Mouse (Mus musculus) neural tube, embryonic 12.5 days (tissue): ENCODE results near the gene Psg16. TPM values are rescaled to one million over a fixed set of nuclear protein-coding genes. Genes with fewer than 3 reads are reported as not detected.
"Not testable (repeated sequence)": the region's sequence is repeated elsewhere in the genome, so short reads cannot be mapped to it uniquely, and the experiment has no call there.

Source experiments
- ATAC-seq: fragments of 200-750 bp; cut with Nextera tagmentation; 2 replicates; pipeline ENCODE4 v1.8.0; 2017; ENCODE audit warnings: low read depth, mild to moderate bottlenecking, moderate TSS enrichment, moderate library complexity; ENCODE audit not compliant: low FRiP score
- H3K27ac ChIP-seq: fragments of 300-500 bp; sonication (generic); 2 replicates; pipeline ENCODE4 v1.5.1; 2016
- H3K27me3 ChIP-seq: fragments of 300-500 bp; sonication (generic); replicated peaks from 2 replicates; pipeline ENCODE4 v1.6.1; 2016; ENCODE audit warnings: mild to moderate bottlenecking
- H3K36me3 ChIP-seq: fragments of 300-500 bp; sonication (generic); 2 replicates; pipeline ENCODE4 v1.6.1; 2016; ENCODE audit warnings: mild to moderate bottlenecking
- H3K4me1 ChIP-seq: fragments of 300-500 bp; sonication (generic); 2 replicates; pipeline ENCODE4 v1.6.1; 2016
- H3K4me2 ChIP-seq: fragments of 300-500 bp; sonication (generic); replicated peaks from 2 replicates; pipeline ENCODE4 v1.6.1; 2016; ENCODE audit warnings: mild to moderate bottlenecking
- H3K4me3 ChIP-seq: fragments of 300-500 bp; sonication (generic); 2 replicates; pipeline ENCODE4 v1.5.1; 2016
- H3K9ac ChIP-seq: fragments of 300-500 bp; sonication (generic); 2 replicates; pipeline ENCODE4 v1.6.1; 2016; ENCODE audit warnings: mild to moderate bottlenecking
- H3K9me3 ChIP-seq: fragments of 300-500 bp; sonication (generic); 2 replicates; pipeline ENCODE4 v1.6.1; 2016; ENCODE audit warnings: mild to moderate bottlenecking
- WGBS: fragments of 180-500 bp; shearing (Covaris S2); methylation state at CpG from one replicate; pipeline ENCODE4 v1.1.7; 2016; 5-methylcytosine and 5-hydroxymethylcytosine counted together
- polyA plus RNA-seq: library from polyadenylated mRNA; unstranded; fragments of >200 nt; fragmentation: Nextera tagmentation; extraction: Ambion mirVana; gene quantifications from 2 replicates; pipeline ENCODE4 v1.2.1, GENCODE M21; 2016

The Psg16 gene
- polyA plus RNA-seq, 1 experiment from 2014 or later = 0.27 TPM

GRCm38 (mm10) chr7:17058071-17058689, 15.7 kb upstream of the Psg16 start:
- 5% methylated on average over 16 of the region's 16 CpGs for WGBS
- no peak overlapping the region for H3K4me3 ChIP-seq
- H3K36me3 ChIP-seq = no peaks in the 10 kb centered on the region
- H3K9me3 ChIP-seq = no peaks in the 10 kb centered on the region
- H3K27me3 ChIP-seq = 0 out of 2 replicates have a peak, but pooled peaks cover 16% of the 10 kb centered on the region
- H3K9ac ChIP-seq = no peak overlapping the region
- H3K27ac ChIP-seq = peak overlapping the region; percentile 27; the same call in 1 of the 2 replicates
- H3K4me1 ChIP-seq = peaks cover 56% of the 10 kb centered on the region
- peak; percentile 11; the same call in 1 of the 2 replicates for ATAC-seq
- H3K4me2 ChIP-seq = peak overlapping the region; percentile 37

DNA sequence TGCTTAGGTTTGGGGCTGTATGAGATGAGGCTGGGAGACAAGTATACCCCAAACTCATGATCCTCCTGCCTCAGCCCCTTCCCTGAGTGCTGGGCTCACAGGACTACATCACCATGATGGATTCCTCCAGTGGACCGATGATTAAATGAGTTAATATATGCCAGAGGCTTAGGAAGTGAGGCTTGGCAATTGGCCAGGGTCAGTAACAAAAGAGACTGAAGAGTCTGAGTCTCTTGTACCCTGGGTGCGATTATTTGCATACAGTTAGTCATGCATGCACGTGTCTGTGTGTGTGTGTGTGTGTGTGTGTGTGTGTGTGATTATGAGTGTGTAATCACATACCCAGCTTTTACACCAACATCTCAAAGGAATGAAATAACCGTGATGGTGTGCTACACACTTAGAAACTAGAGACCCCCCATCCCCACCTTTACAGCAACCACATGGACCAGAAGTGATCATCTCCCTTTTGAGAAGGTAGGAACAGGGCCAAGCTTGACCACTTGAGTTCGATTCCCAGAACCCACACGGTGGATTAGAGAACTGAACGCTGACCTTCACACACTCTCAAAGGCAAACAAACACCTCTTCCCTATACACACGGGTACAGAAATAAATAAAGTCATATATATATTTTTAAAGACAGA, 14.9 kb upstream of the Psg16 start:
- Histone ChIP-seq H3K36me3 (no peaks in the 10 kb centered on the region), H3K9ac (no peak overlapping the region), H3K27ac (0 out of 2 replicates have a peak overlapping the region, but pooled peaks have one; percentile 27), H3K4me3 (no peak overlapping the region), H3K9me3 (no peaks in the 10 kb centered on the region), H3K27me3 (0 out of 2 replicates have a peak, but pooled peaks cover 17% of the 10 kb centered on the region), H3K4me2 (0 out of 2 replicates have a peak overlapping the region, but pooled peaks have one; percentile 37), H3K4me1 (peaks cover 56% of the 10 kb centered on the region)
- WGBS = 57% methylated on average over 8 of the region's 8 CpGs
- peak; percentile 14 for ATAC-seq

DNA sequence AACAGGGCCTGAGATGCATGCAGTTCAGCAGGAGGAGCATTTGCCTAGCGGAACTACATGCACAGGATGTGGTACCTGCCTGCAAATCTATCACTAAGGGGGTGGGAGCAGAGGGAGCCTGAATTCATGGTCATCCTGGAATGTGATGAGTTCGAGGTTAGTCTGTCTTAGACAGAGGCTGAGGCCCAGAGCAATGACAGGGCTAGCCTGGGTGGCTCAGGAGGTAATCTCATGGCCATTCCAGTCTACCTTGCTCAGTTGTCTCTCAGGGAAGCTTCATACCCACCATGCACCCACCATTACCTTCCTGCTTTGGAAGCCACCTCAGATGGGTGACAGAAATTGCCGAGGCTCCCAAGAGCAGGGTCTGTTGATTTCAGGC, 14.4 kb upstream of the Psg16 start:
- Histone ChIP-seq H3K9ac (no peak overlapping the region), H3K4me1 (peaks cover 56% of the 10 kb centered on the region), H3K9me3 (no peaks in the 10 kb centered on the region), H3K4me2 (peak overlapping the region; percentile 70; the same call in 1 of the 2 replicates), H3K36me3 (no peaks in the 10 kb centered on the region), H3K27me3 (0 out of 2 replicates have a peak, but pooled peaks cover 17% of the 10 kb centered on the region), H3K4me3 (no peak overlapping the region), H3K27ac (no peak overlapping the region)
- 94% methylated on average over 3 of the region's 3 CpGs for WGBS
- no peak for ATAC-seq

DNA sequence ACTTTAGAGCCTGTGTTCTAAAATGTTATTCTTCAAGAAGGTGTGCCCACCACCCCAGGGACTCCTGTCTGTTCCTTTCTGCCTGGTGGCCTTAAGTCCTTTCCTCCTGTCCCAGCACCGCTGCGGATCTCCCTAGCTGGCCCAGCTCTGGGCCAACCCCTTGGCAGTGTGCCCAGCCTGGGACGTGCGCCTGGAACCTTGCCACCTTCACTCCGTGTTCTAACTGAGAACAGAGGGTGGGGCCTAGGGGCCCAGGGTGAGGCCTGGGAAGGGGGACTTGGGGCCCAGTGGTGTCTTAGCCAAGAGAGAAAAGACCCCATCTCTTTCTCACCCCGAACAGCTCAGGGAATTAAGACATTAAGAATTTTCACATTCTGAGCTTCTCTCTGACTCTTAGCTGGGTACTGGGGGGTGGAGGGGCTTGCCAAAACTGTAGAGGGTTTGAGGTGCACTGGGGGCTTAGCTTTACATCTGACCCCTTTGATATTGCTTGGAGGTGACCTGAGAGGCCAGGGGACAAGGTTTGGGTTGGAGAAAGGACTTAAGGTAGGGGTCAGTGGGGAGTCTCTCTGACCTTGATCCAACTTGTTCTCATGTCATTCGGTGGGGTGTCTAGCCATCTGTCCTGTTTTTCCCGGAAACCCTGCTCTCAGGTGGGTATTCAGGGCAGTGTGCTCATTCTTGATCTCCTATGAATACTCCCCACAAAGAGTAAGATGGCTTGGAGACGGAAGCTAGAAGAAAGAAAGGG, 13.6 kb upstream of the Psg16 start:
- Histone ChIP-seq H3K4me2 (peak overlapping the region; percentile 70), H3K4me3 (no peak overlapping the region), H3K4me1 (peaks cover 56% of the 10 kb centered on the region), H3K36me3 (no peaks in the 10 kb centered on the region), H3K27ac (no peak overlapping the region), H3K27me3 (0 out of 2 replicates have a peak, but pooled peaks cover 17% of the 10 kb centered on the region), H3K9me3 (no peaks in the 10 kb centered on the region), H3K9ac (no peak overlapping the region)
- 50% methylated on average over 9 of the region's 9 CpGs for WGBS
- ATAC-seq = 0 out of 2 replicates have a peak, but pooled peaks have one; percentile 3

- Histone ChIP-seq H3K27ac (no peak overlapping the region), H3K4me2 (peak overlapping the region; percentile 70), H3K36me3 (no peaks in the 10 kb centered on the region), H3K4me3 (no peak overlapping the region), H3K27me3 (0 out of 2 replicates have a peak, but pooled peaks cover 16% of the 10 kb centered on the region), H3K4me1 (peaks cover 54% of the 10 kb centered on the region), H3K9me3 (no peaks in the 10 kb centered on the region), H3K9ac (no peak overlapping the region)
- 84% methylated on average over 22 of the region's 22 CpGs for WGBS
- no peak for ATAC-seq
These were observed 12.8 kb upstream of the Psg16 start for GRCm38 (mm10) chr7:17060782-17061605.

DNA sequence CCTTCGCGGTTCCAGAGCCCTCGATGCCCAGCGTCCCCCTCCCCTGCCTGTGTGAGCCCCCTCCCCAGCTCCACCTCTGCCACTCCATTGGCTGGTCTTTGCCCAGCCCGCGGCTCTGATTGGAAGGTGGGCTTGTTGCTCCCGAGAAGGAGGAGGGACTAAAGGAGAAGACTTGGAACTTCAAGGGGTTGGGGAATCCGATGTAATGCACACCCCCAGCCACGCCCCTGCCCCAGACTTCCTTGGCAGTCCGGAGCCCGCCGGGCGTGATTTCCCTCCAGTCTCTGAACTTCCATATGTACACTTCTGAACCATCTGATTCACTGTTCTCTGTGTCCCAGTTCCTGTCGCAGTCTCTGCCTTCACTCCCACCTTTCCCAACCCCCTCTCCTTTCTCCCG, 11.5 kb upstream of the Psg16 start, which contains the start of gene Hif3a:
Gene Hif3a, minus strand, starts transcription at position 39 of the 400 bp plus-strand sequence.
- 0 out of 2 replicates have a peak, but pooled peaks cover 13% of the 10 kb centered on the region for H3K27me3 ChIP-seq
- H3K4me2 ChIP-seq = peak within 1 kb of the TSS; percentile 70
- H3K4me3 ChIP-seq = peak within 1 kb of the TSS; percentile 35
- WGBS = 0% methylated on average over 15 of the region's 15 CpGs
- no peaks in the 10 kb centered on the region for H3K9me3 ChIP-seq
- no peaks in the 10 kb centered on the region for H3K36me3 ChIP-seq
- peak; percentile 75 for ATAC-seq
- H3K27ac ChIP-seq = no peak within 1 kb of the TSS
- H3K9ac ChIP-seq = peak within 1 kb of the TSS; percentile 55
- H3K4me1 ChIP-seq = peaks cover 43% of the 10 kb centered on the region

DNA sequence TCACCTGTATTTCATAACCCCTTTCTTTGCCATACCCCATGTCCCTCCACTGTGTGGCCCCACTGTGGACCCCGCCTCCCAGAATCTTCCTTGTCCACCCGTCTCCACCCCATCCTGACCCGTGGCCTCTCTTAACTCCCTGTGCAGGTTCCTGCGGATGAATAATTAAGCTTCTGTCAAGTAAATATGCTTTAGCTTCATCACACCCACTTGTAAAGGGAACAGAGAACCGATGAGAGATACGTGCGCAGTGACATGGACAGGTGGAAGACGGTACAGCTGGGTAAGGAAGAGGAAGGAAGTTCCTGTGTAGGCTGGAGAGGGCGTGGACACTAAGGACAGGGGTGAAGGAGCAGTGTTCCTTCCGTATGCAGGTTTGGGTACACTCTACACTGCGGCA, 11.0 kb upstream of the Psg16 start:
- Histone ChIP-seq H3K36me3 (no peaks in the 10 kb centered on the region), H3K4me3 (peak overlapping the region; percentile 35), H3K27me3 (0 out of 2 replicates have a peak, but pooled peaks cover 13% of the 10 kb centered on the region), H3K4me1 (peaks cover 41% of the 10 kb centered on the region), H3K9me3 (no peaks in the 10 kb centered on the region), H3K4me2 (peak overlapping the region; percentile 70), H3K27ac (no peak overlapping the region), H3K9ac (0 out of 2 replicates have a peak overlapping the region, but pooled peaks have one; percentile 55)
- peak; percentile 15; the same call in 1 of the 2 replicates for ATAC-seq
- WGBS = 21% methylated on average over 11 of the region's 11 CpGs

DNA sequence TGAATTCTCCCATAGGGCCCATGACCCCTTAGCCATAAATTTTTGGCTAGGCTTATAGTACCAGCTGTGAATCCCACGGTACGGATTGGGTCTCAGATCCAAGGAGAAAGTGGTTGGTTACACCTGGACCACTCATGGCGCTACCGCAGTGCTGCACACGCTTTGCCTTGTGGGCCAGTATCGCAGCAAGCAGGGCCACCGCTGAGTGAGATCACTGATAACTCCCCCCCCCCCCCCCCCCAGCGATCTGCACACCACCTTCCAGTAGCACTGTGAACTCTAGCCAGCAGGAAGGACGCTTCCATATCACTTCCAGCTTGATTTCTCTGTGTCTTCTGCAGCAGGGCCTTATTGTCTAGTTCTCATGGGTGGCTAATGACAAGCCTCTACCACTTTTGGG, 8.2 kb upstream of the Psg16 start:
- Histone ChIP-seq H3K9ac (no peak overlapping the region), H3K27me3 (0 out of 2 replicates have a peak, but pooled peaks cover 13% of the 10 kb centered on the region), H3K4me3 (no peak overlapping the region), H3K4me1 (peaks cover 13% of the 10 kb centered on the region), H3K4me2 (no peak overlapping the region), H3K27ac (no peak overlapping the region), H3K36me3 (no peaks in the 10 kb centered on the region), H3K9me3 (no peaks in the 10 kb centered on the region)
- ATAC-seq = no peak
- 90% methylated on average over 9 of the region's 9 CpGs for WGBS

- 0 out of 2 replicates have a peak, but pooled peaks cover 10% of the 10 kb centered on the region for H3K27me3 ChIP-seq
- no peak overlapping the region for H3K27ac ChIP-seq
- H3K9ac ChIP-seq = no peak overlapping the region
- WGBS = 16% methylated on average over 2 of the region's 2 CpGs
- ATAC-seq = no peak
- H3K4me2 ChIP-seq = no peak overlapping the region
- H3K36me3 ChIP-seq = no peaks in the 10 kb centered on the region
- H3K4me1 ChIP-seq = peaks cover 6% of the 10 kb centered on the region
- no peaks in the 10 kb centered on the region for H3K9me3 ChIP-seq
- no peak overlapping the region for H3K4me3 ChIP-seq
These were observed 7.4 kb upstream of the Psg16 start for GRCm38 (mm10) chr7:17066412-17066811.

- Histone ChIP-seq H3K36me3 (no peaks in the 10 kb centered on the region), H3K9ac (no peak overlapping the region), H3K9me3 (no peaks in the 10 kb centered on the region), H3K4me3 (no peak overlapping the region), H3K27me3 (0 out of 2 replicates have a peak, but pooled peaks cover 8% of the 10 kb centered on the region), H3K27ac (no peak overlapping the region), H3K4me2 (no peak overlapping the region), H3K4me1 (peaks cover 4% of the 10 kb centered on the region)
- ATAC-seq = no peak
These were observed 6.8 kb upstream of the Psg16 start for GRCm38 (mm10) chr7:17067000-17067399.

DNA sequence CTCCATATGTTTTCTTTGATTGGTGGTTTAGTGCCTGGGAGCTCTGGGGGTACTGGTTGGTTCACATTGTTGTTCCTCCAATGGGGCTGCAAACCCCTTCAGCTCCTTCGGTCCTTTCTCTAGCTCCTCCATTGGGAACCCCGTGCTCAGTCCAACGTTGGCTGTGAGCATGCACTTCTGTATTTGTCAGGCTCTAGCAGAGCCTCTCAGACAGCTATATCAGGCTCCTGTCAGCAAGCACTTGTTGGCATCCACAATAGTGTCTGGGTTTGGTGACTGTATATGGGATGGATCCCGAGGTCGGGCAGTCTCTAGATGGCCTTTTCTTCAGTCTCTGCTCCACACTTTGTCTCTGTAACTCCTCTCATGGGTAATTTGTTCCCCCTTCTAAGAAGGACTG, 6.2 kb upstream of the Psg16 start:
- not testable (repeated sequence) for H3K9me3 ChIP-seq, H3K4me2 ChIP-seq, H3K36me3 ChIP-seq, H3K4me1 ChIP-seq, H3K9ac ChIP-seq, H3K4me3 ChIP-seq, ATAC-seq, H3K27me3 ChIP-seq, H3K27ac ChIP-seq
- 65% methylated on average over 5 of the region's 5 CpGs for WGBS
